Mouse (Mus musculus): Measurements from ENCODE around the gene Por.

GRCm38 (mm10) chr5:135710599-135711214, 40.9 kb downstream of the Por start:
- TF ChIP-seq CTCF (IDR thresholded peaks at IDR 0.05) (no peak), EP300 (IDR thresholded peaks at IDR 0.05) (no peak)
